ENCODE assay signal across 8 mouse cellular contexts in genomic region chr16:8470132-8470531, GRCm38 (mm10). TPM values are rescaled to one million over a fixed set of nuclear protein-coding genes. Genes with fewer than 3 reads are reported as not detected.
A peak's percentile ranks its signal among the peaks of the same experiment; 100 is the strongest.
DNase-seq lines count a peak whose midpoint lies in the region; ATAC-seq and TF ChIP-seq lines count a peak whose summit lies in the region.

No protein-coding gene starts in this region.

- no peak for ATAC-seq in embryonic facial prominence, embryonic 13.5 days (ENCODE audit: insufficient number of reproducible peaks, insufficient read depth, low FRiP score, low TSS enrichment, low read depth)
- ATAC-seq in intestine, postnatal 0 days = peak; percentile 23; the same call in 1 of the 2 replicates
- ATAC-seq in neural tube, embryonic 13.5 days (ENCODE audit: low read depth) = peak; percentile 67

- no peaks in the 10 kb centered on the region for H3K36me3 ChIP-seq in embryonic facial prominence, embryonic 13.5 days
- no peaks in the 10 kb centered on the region for H3K36me3 ChIP-seq in intestine, postnatal 0 days (ENCODE audit: control insufficient read depth, insufficient read depth)
- no peaks in the 10 kb centered on the region for H3K36me3 ChIP-seq in neural tube, embryonic 13.5 days

- intact Hi-C loops in left cerebral cortex, adult 2 months (cut with DNase I) = loop anchor here (5.0 kb wide), 1 partner anchor 58 kb away; no protein-coding TSS in a partner anchor

- 68% methylated on average over 2 of the region's 2 CpGs for WGBS in embryonic facial prominence, embryonic 13.5 days
- 64% methylated on average over 2 of the region's 2 CpGs for WGBS in intestine, postnatal 0 days
- 88% methylated on average over 2 of the region's 2 CpGs for WGBS in neural tube, embryonic 13.5 days

- H3K9ac ChIP-seq in embryonic facial prominence, embryonic 13.5 days = no peak overlapping the region; the same call in 1 of the 2 replicates
- H3K9ac ChIP-seq in intestine, postnatal 0 days (ENCODE audit: low read depth, low read length) = no peak overlapping the region
- no peak overlapping the region for H3K9ac ChIP-seq in neural tube, embryonic 13.5 days

- no peak for TF ChIP-seq CTCF in left cerebral cortex, adult 2 months (IDR thresholded peaks at IDR 0.05)
- TF ChIP-seq CTCF in intestine, postnatal 0 days (IDR thresholded peaks at IDR 0.05; ENCODE audit: low read depth) = no peak

- H3K4me3 ChIP-seq in left cerebral cortex, adult 2 months = peak overlapping the region; percentile 67
- H3K4me3 ChIP-seq in embryonic facial prominence, embryonic 13.5 days = peak overlapping the region; percentile 74
- H3K4me3 ChIP-seq in intestine, postnatal 0 days (ENCODE audit: low read depth, low read length) = peak overlapping the region; percentile 82
- H3K4me3 ChIP-seq in neural tube, embryonic 13.5 days = peak overlapping the region; percentile 75

- peaks cover 3% of the 10 kb centered on the region; the same call in 1 of the 2 replicates for H3K27me3 ChIP-seq in embryonic facial prominence, embryonic 13.5 days
- H3K27me3 ChIP-seq in intestine, postnatal 0 days (replicated peaks; ENCODE audit: control insufficient read depth, insufficient read depth, low read length) = no peaks in the 10 kb centered on the region
- H3K27me3 ChIP-seq in neural tube, embryonic 13.5 days = 0 out of 2 replicates have a peak, but pooled peaks cover 14% of the 10 kb centered on the region

- no peaks in the 10 kb centered on the region for H3K9me3 ChIP-seq in embryonic facial prominence, embryonic 13.5 days
- no peaks in the 10 kb centered on the region for H3K9me3 ChIP-seq in intestine, postnatal 0 days (ENCODE audit: control insufficient read depth)
- no peaks in the 10 kb centered on the region for H3K9me3 ChIP-seq in neural tube, embryonic 13.5 days

- H3K4me1 ChIP-seq in embryonic facial prominence, embryonic 13.5 days = peaks cover 11% of the 10 kb centered on the region
- H3K4me1 ChIP-seq in intestine, postnatal 0 days (replicated peaks; ENCODE audit: control insufficient read depth, insufficient read depth, low read length) = no peaks in the 10 kb centered on the region; the same call in 1 of the 2 replicates
- peaks cover 10% of the 10 kb centered on the region for H3K4me1 ChIP-seq in neural tube, embryonic 13.5 days (replicated peaks)

- H3K4me2 ChIP-seq in embryonic facial prominence, embryonic 13.5 days = peak overlapping the region; percentile 73
- peak overlapping the region; percentile 92 for H3K4me2 ChIP-seq in intestine, postnatal 0 days (replicated peaks; ENCODE audit: low read depth)
- peak overlapping the region; percentile 86 for H3K4me2 ChIP-seq in neural tube, embryonic 13.5 days

- H3K27ac ChIP-seq in left cerebral cortex, adult 2 months = no peak overlapping the region
- H3K27ac ChIP-seq in embryonic facial prominence, embryonic 13.5 days = no peak overlapping the region
- no peak overlapping the region for H3K27ac ChIP-seq in intestine, postnatal 0 days (ENCODE audit: low read depth, low read length)
- H3K27ac ChIP-seq in neural tube, embryonic 13.5 days (replicated peaks) = no peak overlapping the region

- no peak for DNase-seq in left cerebral cortex, adult 2 months (ENCODE audit: extremely low spot score in 1 of 2, low spot score in 2 of 2)
- no peak for DNase-seq in left cerebral cortex, adult 8-10 months (ENCODE audit: low spot score in 2 of 2)
- DNase-seq in Muller cell, postnatal 12 days (ENCODE audit: inconsistent ontology term) = no peak
- DNase-seq in frontal cortex, postnatal 25 days (ENCODE audit: low spot score in 2 of 2) = no peak
- no peak for DNase-seq in layer of hippocampus, adult 9-11 months

RNA-seq across cellular contexts. Expression of gene Mettl22, which starts 0.5 kb away (rescaled TPM):
- 10 to 100 TPM; 25.3 to 29.6 TPM for total RNA-seq in left cerebral cortex, adult 2 months (2021)
- 10 to 100 TPM; 25.5 to 28.8 (median 27.7) TPM for total RNA-seq in left cerebral cortex, adult 8-10 months (2022)
- 16.4 and 18.0 TPM in 2 replicates for polyA plus RNA-seq in embryonic facial prominence, embryonic 13.5 days (2015; fragmentation: Nextera tagmentation; extraction: Ambion mirVana)
- polyA plus RNA-seq in intestine, postnatal 0 days (2015; fragmentation: Nextera tagmentation; extraction: Ambion mirVana) = 12.3 and 14.8 TPM in 2 replicates
- 29.4 and 31.6 TPM in 2 replicates for polyA plus RNA-seq in neural tube, embryonic 13.5 days (2015; fragmentation: Nextera tagmentation; extraction: Ambion mirVana)

RNA-seq across cellular contexts. Expression of gene Abat, which starts 43.1 kb away (rescaled TPM):
- 100 to 1,000 TPM; 140 to 156 TPM for total RNA-seq in left cerebral cortex, adult 2 months (2021)
- total RNA-seq in left cerebral cortex, adult 8-10 months (2022) = 100 to 1,000 TPM; 178 to 210 (median 190) TPM
- 24.8 and 25.2 TPM in 2 replicates for polyA plus RNA-seq in embryonic facial prominence, embryonic 13.5 days (2015; fragmentation: Nextera tagmentation; extraction: Ambion mirVana)
- 30.8 and 31.0 TPM in 2 replicates for polyA plus RNA-seq in intestine, postnatal 0 days (2015; fragmentation: Nextera tagmentation; extraction: Ambion mirVana)
- polyA plus RNA-seq in neural tube, embryonic 13.5 days (2015; fragmentation: Nextera tagmentation; extraction: Ambion mirVana) = 120 and 128 TPM in 2 replicates

RNA-seq across cellular contexts. Expression of gene Tmem114, which starts 45.2 kb away (rescaled TPM):
- 1 to 10 TPM; 1.3 to 2.5 TPM for total RNA-seq in left cerebral cortex, adult 2 months (2021)
- total RNA-seq in left cerebral cortex, adult 8-10 months (2022) = 1 to 10 TPM in 2 of 4 experiments, under 1 TPM in 2; 0.68 to 1.7 (median 1.1) TPM
- polyA plus RNA-seq in embryonic facial prominence, embryonic 13.5 days (2015; fragmentation: Nextera tagmentation; extraction: Ambion mirVana) = not detected in 2 replicates
- polyA plus RNA-seq in intestine, postnatal 0 days (2015; fragmentation: Nextera tagmentation; extraction: Ambion mirVana) = not detected in 2 replicates
- polyA plus RNA-seq in neural tube, embryonic 13.5 days (2015; fragmentation: Nextera tagmentation; extraction: Ambion mirVana) = 0.34 and 0.40 TPM in 2 replicates
